Mouse (Mus musculus) spleen, postnatal 10 days (tissue): ENCODE results near the gene F2rl2.

ENCODE experiments used
- DNase-seq, 2 experiments: peaks; one replicate each; pipeline ENCODE4 v3.0.0; 2021 to 2022; ENCODE audit warnings: low spot score in 2 of 2

F2rl2 gene

GRCm38 (mm10) chr13:95697874-95698273 is 1.2 kb downstream of the F2rl2 start:
- DNase-seq: no peak

- no peak for DNase-seq
Observed at GRCm38 (mm10) chr13:95703376-95703775, 6.7 kb downstream of the F2rl2 start.

- no peak for DNase-seq
Observed at GRCm38 (mm10) chr13:95705589-95705988, 8.9 kb downstream of the F2rl2 start.

GRCm38 (mm10) chr13:95712054-95712453 is 15.4 kb downstream of the F2rl2 start:
- DNase-seq: no peak

- DNase-seq: no peak
Observed at GRCm38 (mm10) chr13:95712570-95713268, 16.1 kb downstream of the F2rl2 start.

- DNase-seq: no peak
Observed at GRCm38 (mm10) chr13:95714271-95714975, 17.8 kb downstream of the F2rl2 start.

- DNase-seq: no peak
Observed at GRCm38 (mm10) chr13:95715356-95715755, 18.7 kb downstream of the F2rl2 start.

GRCm38 (mm10) chr13:95719320-95720232 is 22.9 kb downstream of the F2rl2 start:
- peak; percentile 47 to 74 for DNase-seq

GRCm38 (mm10) chr13:95730491-95730890 is 33.8 kb downstream of the F2rl2 start:
- no peak for DNase-seq

- no peak for DNase-seq
Observed at GRCm38 (mm10) chr13:95739651-95740050, 43.0 kb downstream of the F2rl2 start.

- no peak for DNase-seq
Observed at GRCm38 (mm10) chr13:95741813-95742689, 45.4 kb downstream of the F2rl2 start.

GRCm38 (mm10) chr13:95742881-95743466 is 46.3 kb downstream of the F2rl2 start:
- DNase-seq: no peak

- DNase-seq: no peak
Observed at GRCm38 (mm10) chr13:95745451-95745850, 48.8 kb downstream of the F2rl2 start.

- peak; percentile 48 to 74 for DNase-seq
Observed at GRCm38 (mm10) chr13:95746509-95746908, 49.9 kb downstream of the F2rl2 start.

- no peak for DNase-seq
Observed at GRCm38 (mm10) chr13:95747101-95747500, 50.4 kb downstream of the F2rl2 start.

- DNase-seq: no peak
Observed at GRCm38 (mm10) chr13:95747541-95747940, 50.9 kb downstream of the F2rl2 start.
